Mouse (Mus musculus) yolk sac, embryonic 10.5 days (tissue): ENCODE measurements around the gene Sh3pxd2b.
A peak's percentile ranks its signal among the peaks of the same experiment; 100 is the strongest.
"Not testable (repeated sequence)": the region's sequence is repeated elsewhere in the genome, so short reads cannot be mapped to it uniquely, and the experiment has no call there.

Source experiments
- DNase-seq: peaks from one replicate; pipeline ENCODE4 v3.0.0-alpha.2; 2017; ENCODE audit warnings: low spot score

Sh3pxd2b gene

DNA sequence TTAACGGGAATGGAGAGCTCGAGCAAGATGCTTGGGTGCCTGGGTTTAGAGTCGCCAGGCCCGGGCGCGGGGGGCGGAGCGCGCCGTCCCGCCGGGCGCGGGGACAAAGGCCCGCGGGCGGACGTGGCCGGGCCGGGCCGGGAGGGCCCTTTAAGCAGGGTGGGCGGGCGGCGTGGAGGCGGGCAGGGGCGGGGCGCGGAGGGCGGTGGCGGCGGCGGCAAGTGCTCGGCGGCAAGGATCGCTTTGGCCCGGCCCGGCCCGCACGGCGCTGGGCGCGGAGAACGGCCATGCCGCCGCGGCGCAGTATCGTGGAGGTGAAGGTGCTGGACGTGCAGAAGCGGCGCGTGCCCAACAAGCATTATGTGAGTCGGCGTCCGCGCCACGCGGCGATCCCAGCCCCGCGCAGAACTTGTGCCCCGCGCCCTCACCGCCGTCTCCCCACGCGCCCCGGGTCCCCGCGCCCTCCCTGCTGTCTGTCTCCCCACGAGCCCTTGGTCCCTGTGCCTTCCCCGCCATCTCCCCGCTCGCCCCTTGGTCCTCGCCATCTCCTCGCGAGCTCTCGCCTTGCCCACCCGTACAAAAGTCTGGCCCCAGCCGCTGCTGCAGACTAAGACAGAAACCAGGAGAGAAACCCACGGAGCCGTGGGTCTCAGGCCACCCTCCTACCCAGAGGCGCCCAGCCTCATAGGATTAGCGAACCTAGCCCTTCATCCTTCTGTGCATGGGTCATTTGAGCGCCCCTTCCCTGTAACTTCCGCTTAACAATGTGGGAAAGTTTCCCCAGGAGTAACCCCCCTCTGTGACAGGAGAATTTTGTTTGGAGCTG, at the start of gene Sh3pxd2b:
Gene Sh3pxd2b, plus strand, starts transcription at position 214 of the 826 bp plus-strand sequence.
- DNase-seq, result peak; percentile 79

DNA sequence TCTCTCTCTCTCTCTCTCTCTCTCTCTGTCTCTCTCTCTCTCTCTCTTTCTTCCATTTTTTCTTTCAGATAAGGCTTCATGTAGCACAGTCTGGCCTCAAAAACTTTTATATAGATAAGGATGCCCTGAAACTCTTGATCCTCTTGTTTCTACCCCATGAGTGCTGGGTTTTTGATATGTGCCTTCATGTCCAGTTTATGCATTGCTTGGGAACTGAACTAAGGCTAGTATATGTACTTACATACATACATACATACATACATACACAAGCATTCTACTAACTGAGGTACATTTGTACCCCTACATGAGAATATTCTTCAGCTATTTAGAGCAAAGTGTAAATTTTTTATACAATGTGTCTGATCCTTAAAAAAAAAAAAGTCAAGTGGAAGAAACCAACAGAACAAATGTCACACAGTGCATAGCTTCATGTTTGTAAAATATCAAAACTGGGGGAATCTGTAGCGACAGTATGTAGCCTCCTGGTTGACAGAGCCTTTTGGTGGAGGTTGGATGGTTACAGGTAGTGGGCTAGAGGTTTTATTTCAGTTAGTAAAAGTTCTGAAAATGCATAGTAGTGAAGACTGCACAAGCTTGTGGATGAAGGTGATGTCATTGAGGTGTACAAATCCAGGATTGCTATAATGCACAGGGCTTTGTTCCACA, 49.6 kb upstream of the Sh3pxd2b start:
- no peak for DNase-seq

DNA sequence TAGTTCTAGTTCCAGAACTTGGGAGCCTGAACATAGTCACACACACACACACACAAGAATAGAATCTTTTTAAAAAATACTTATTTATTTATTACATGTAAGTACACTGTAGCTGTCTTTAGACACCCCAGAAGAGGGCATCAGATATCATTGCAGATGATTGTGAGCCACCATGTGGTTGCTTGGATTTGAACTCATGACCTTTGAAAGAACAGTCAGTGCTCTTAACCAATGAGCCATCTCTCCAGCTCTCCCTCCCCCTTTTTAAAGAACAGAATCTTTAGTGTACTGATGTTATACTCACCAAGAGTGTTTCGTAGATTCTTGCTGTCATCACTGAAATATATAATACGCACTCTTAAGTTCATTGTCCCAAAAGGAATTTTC, 49.1 kb upstream of the Sh3pxd2b start:
- DNase-seq, result no peak

DNA sequence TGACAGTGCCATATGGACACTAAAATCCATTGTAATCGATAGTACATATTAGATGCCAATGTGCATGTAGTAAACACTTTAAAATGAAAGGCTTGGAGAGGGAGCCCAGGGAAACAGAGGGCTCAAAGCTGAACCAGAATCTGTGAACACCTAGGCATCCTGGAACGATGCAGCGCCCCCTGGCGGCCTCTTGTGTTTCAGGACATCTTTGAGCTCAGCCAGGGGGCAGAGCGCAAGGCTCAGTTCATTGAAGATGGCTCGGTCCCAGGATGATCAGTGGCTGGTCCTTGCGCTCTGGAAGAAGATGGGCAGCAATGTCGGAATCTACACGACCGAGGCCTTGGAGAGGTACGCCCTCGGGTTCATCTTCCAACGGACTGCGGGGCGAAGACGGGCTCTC, 47.8 kb upstream of the Sh3pxd2b start, which contains the start of gene Hbq1a:
Gene Hbq1a, plus strand, starts transcription at position 205 of the 400 bp plus-strand sequence.
- not testable (repeated sequence) for DNase-seq

DNA sequence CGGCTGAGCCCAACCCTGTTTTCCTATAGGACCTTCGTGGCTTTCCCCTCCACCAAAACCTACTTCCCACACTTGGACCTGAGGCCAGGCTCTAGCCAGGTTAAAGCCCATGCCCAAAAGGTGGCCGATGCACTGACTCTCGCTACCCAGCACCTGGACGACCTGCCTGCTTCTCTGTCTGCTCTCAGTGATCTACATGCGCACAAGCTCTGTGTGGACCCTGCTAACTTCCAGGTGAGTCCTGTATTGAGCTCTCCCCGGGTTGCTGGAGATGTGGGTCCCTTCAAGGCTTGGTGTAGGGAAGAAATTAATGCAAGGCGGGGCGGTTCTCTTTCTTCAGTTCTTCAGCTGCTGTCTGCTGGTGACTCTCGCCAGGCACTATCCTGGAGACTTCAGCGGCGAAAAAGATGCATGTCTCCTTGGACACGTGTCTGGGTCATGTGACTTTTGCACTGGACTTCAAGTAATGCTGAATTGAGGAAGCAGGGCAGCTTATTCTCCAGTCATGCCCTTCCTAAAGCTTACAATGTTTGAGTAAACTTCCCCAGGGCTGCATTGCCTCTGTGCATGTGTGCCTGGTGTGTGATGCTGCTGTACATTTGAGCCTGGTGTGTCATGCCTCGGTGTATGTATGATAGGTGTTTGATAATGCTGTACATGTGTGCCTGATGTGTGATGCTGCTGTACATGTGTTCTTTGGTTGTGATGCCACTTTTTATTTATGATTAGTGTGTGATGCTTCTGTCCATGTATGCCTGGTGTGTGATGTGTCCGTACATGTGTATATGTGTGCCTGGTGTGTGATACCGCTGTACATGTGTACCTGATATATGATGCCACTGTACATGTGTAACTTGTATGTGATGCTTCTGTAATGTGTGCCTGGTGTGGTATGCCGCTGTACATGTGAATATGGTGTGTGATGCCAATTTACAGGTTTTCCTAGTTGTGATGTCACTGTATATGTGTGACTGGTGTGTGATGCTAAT, 47.0 kb upstream of the Sh3pxd2b start:
- no peak for DNase-seq

DNA sequence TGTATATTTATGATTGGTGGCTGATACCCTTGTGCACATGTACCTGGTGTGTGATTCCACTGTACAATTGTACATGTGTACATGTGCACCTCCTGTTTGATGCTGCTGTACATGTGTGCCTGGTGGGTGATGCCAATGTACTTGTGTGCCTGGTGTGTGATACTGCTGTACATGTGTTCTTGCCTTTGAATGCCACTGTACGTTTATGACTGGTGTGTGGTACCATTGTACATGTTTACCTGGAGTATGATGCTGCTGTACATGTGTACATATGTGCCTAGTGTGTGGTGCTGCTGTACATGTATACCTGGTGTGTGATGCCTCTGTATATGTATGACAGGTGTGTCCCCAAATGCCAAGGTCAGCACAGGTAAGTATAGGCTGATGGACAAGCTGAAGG, 46.1 kb upstream of the Sh3pxd2b start:
- no peak for DNase-seq

DNA sequence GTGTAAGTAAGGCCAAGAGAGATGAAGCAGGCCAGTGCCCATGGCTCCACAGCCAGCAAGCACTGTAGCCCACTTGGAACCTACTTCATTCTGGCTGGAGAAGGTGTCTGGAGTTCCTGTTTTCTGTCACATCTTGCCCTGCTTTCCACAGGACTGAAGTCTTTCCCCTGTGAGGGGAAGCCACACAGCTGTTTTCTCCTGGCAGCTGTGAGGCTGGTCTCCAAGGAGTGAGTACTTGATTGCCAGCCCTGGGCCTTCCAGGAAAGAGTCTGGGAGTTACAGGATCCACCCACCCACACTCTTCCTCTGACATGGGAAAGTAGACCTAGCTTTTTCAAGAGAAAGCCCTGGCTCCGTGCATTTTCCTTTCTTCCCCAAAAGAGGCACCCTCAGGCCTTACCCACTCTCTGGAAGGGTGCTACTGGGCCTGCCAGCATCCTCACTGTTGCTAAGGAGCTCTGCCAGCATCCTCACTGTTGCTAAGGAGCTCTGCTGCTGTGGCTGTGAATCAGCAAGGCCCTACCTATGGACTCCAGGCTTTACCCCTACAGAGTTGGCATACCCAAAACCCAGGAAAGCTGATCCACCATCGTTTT, 44.7 kb upstream of the Sh3pxd2b start:
- DNase-seq, result no peak

DNA sequence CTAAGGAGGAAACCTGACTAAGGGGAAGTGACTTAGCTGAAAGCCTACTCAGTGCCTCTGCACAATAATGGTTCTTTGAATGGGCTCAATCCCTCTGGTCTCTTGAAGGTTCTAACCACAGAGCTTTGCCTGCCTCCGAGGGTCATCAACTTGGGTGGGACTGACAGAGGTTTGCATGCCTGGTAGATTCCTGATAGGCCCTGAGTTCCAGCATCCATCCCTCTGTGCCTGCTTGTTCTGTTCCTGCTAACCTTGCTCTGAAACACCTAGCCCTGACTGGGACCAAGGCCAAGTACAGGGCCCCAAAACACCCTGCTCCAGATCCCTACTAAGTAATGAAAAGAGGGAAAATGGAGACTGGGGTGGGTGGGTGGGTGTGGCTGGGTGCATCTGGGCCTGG, 44.2 kb upstream of the Sh3pxd2b start:
- no peak for DNase-seq

DNA sequence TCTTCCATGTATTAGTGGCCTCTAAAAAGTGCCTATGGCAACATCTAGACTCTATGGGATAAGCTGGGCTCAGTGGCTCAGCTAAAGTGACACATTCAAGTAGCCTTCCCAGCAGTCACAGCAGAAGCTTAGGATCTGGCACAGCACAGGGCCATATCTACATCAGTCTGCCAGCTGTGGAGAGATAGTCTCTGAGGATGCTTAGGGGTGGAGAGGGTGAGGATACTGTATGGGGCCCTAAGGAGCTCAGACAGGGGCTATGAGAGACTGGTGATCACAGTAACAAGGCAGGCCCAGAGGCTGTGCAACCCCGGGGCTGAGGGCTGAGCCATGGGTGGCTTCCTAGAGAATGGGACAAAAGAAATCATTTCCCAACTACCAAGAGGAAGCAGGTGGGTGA, 40.6 kb upstream of the Sh3pxd2b start:
- no peak for DNase-seq

DNA sequence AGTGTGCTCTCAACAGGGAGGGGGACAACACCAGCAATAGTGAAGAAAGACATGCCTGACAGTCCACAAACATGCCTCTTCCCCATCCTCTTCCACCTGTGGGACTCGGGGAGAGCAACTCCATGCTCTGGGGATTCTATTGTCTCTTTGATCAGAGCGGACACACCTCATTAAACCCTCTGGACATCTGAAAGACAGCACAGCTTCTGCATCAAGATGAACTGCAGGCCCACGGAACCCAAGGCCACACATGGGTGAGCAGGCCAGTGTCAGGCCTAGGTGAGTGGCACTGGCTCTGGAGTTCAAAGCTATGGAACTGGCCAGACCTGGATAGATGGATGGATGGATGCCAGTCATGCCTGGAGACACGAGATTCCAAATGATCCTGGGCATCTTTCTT, 38.2 kb upstream of the Sh3pxd2b start:
- no peak for DNase-seq

DNA sequence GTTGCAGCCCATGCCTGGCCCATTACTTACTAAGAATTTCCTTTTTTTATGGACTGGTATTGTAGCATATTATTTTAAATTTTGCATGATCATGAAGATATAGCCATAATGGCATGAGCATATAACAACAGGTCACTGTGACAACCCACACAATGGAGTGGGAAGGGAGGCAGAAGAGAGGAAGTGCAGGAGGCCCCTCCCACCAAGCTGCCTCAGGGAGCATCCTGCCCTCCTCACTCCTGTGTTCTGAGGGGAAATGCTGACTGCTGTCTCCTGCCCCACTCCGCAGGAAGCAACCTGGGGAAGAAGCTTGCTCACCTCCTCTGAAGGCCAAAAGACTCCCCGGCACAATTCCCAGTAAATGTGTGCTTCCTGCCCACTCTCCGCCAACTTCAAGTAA, 37.7 kb upstream of the Sh3pxd2b start:
- DNase-seq, result no peak

DNA sequence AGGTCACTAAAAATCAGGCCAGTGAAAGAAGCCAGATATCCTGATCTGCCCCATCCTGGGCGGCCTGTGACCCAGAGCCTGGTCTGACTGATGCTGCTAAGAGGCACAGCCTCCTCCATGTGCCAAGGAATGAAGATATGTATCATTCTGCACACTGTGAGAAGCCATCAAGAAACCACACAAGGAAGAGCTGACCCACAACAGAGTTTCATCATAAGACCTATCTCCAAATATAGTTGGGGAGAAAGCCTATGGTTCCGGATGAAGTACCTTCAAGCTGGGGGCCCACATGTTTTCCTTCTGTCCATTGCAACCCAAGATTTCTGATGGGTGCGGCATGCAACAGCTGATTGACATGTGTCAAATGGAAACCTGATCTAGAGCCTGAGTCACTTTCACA, 31.6 kb upstream of the Sh3pxd2b start:
- no peak for DNase-seq

DNA sequence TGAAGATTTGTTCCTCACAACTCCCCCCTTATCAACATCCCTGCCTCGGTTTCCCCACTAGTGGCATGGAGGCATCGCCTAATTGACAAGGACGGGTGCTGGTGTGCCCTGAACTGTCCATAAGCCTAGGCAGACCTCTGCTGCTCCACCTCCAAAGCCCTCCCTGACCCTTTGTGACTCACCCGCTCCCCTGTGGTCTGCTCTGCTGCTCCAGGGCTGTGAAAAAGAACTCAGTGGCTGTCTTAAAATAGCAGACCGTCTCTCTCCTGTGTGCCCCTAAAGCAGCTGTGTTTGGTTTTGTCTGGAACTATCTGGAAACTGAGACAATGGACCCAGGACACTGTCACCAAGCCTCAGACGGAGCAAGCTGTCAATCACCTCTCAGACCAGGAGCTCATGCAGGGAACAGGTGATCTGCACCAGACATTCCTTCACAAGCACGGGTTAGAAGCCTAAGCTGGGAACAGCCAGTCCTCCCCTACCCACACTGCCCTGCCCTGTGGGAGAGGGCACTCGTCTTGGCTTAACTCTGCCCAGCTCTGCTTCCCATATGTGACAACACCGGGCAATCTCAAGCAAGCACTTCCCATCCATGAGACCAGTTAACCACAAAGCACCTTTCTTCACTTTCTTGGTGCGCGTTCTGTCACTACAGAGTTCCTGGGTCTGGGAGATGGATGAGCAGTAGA, 27.0 kb upstream of the Sh3pxd2b start:
- DNase-seq, result no peak

DNA sequence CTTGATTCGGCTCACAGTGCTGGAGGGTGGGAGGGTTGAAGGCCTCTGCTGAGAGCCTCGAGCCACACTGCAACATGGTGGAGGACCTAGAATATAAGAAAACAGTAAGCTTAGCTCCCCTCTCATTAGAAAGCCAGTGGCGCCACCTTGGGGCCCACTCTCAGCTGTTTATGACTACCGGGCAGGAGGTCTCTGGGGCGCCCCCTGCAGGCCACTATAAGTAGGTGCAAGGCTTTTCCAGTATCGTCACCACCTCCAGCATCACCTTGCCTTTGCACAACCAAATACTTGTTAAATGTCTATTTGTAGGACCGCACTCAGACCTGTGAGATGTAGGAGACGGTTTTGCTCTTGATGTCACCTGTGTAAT, 26.4 kb upstream of the Sh3pxd2b start:
- peak; percentile 32 for DNase-seq

DNA sequence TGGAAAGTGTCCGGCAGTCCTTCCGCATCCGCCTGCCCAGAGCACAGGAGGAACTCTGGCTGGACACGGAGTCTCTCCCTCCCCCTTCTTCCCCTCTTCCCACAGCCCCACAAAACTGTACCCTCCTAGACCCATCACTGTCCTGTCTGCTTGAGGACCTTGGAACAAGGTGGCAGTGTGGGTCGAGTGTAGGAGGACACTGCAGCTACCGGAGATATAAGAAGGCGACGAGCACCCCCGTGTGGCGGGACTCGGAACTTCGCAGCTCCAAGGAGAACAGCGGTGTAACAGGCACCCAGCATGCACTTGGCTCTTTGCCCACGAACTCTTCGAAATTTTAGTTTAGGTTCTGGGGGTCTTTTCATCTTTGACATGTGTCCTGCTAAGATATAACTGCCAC, 23.0 kb upstream of the Sh3pxd2b start:
- peak; percentile 75 for DNase-seq

DNA sequence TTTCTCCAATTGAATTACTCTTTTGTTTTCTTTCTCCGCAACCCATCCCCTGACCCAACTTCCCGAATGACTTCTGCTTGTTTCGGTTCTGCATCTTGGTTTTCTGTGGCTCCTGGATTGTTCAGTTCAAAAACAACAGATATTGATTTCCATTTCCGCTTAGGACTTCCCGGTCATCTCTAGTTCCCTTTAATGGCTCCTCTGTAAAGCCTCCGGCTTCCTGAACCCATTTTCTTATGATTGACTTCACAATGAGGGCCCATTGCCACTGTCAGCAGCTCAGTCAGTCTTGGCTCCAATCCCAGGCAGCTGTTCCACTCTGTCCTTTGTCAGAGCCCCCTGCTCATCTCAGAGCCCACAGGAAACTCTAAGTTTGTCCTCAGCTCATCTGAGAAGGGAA, 16.5 kb upstream of the Sh3pxd2b start:
- no peak for DNase-seq

DNA sequence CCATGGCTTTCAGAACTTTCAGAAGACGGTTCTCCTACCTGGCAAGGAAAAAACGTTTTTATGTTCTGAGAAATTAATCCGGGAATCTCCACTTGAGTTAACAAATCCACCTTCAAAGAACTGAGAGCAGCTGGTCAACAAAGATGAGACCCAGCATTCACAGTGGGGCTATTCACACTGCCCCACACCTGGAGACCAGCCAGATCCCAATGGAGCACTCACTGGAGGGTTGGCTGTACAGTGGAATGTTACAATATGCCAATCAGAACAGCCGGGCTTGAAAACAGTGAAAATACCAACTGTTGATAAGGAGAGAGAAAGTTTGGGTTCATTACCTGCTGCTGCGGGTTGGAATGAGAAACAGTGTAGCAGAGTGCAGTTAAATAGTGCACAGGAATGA, 15.8 kb upstream of the Sh3pxd2b start:
- DNase-seq, result no peak

DNA sequence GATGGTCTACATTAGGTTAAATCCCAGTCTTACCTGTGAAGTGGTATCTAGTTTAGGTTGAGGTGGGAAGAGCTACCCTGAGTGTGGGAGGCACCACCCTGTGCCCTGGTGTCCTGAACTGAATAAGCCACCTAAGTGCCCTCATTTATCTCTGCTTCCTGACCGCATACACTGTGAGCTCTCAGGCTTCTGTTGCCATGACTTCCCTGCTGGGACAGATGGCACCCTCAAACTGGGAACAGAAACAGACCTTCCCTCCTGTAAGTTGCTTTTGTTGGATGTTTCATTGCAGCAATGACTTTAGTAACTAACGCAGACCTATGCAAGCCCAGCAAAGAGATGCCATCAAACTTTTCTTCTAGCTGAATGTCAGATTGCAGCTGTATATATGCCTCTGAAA, 14.4 kb upstream of the Sh3pxd2b start:
- no peak for DNase-seq

DNA sequence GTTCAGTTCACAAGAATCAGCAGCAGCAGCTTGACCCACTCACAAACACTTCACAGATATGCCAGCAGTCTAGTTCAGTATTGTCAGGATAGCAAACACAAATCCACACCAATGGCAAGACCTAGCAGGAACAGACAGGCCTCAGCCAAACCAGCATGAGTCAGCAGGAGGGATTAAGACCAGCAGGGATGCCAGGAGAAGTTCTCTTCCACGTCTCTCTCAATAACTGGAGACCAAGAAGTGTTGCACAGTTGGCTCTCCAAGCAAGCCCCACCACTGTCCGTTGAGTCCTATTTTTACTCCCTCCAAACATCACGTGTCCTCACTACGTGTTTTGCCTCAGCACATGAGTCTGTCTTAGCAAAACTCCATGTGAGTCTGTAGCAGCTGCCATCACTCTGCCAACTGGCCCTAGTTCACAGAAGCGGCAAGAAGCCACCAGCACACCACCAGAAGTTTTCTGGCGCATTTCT, 11.1 kb upstream of the Sh3pxd2b start:
- DNase-seq, result no peak

DNA sequence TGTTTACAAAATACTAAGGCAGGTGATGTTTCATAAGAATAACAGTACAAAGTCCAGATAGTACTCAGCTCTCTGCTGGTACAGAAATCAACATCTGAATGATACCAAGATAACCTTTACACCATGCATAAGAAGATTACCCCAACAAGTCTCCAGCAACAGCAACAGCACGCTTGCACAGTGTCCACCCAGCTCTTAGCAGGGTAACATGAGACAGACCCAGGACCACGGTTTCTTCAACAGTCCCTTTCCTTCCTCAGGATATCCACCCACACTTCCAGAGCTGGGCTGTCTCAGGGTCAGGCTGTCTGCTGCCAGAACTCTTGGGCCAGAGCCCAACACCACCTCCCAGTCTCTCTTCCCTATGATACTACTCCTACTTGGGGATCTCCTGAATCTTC, 8.5 kb upstream of the Sh3pxd2b start:
- DNase-seq, result no peak
